Mouse (Mus musculus) embryonic facial prominence, embryonic 12.5 days (tissue): Measurements from ENCODE around the gene Cblb. TPM values are rescaled to one million over a fixed set of nuclear protein-coding genes. Genes with fewer than 3 reads are reported as not detected.

Source experiments
- ATAC-seq: fragments of 200-750 bp; cut with Nextera tagmentation; 2 replicates; pipeline ENCODE4 v1.8.0; 2017; ENCODE audit not compliant: insufficient number of reproducible peaks, insufficient read depth, low FRiP score, low TSS enrichment
- H3K27ac ChIP-seq: fragments of 300-500 bp; sonication (generic); 2 replicates; pipeline ENCODE4 v1.5.1; 2016; ENCODE audit warnings: mild to moderate bottlenecking
- H3K27me3 ChIP-seq: fragments of 300-500 bp; sonication (generic); 2 replicates; pipeline ENCODE4 v1.6.1; 2016; ENCODE audit warnings: mild to moderate bottlenecking, moderate library complexity
- H3K36me3 ChIP-seq: fragments of 300-500 bp; sonication (generic); 2 replicates; pipeline ENCODE4 v1.6.1; 2016; ENCODE audit warnings: mild to moderate bottlenecking
- H3K4me1 ChIP-seq: fragments of 300-500 bp; sonication (generic); 2 replicates; pipeline ENCODE4 v1.6.1; 2016
- H3K4me2 ChIP-seq: fragments of 300-500 bp; sonication (generic); replicated peaks from 2 replicates; pipeline ENCODE4 v1.6.1; 2016; ENCODE audit warnings: mild to moderate bottlenecking, moderate library complexity
- H3K4me3 ChIP-seq: fragments of 300-500 bp; sonication (generic); 2 replicates; pipeline ENCODE4 v1.5.1; 2016; ENCODE audit warnings: mild to moderate bottlenecking
- H3K9ac ChIP-seq: fragments of 300-500 bp; sonication (generic); 2 replicates; pipeline ENCODE4 v1.6.1; 2016; ENCODE audit warnings: mild to moderate bottlenecking, moderate library complexity
- H3K9me3 ChIP-seq: fragments of 300-500 bp; sonication (generic); 2 replicates; pipeline ENCODE4 v1.6.1; 2016; ENCODE audit warnings: mild to moderate bottlenecking, moderate library complexity
- WGBS: fragments of 180-500 bp; shearing (Covaris S2); methylation state at CpG from one replicate; pipeline ENCODE4 v1.1.7; 2016; 5-methylcytosine and 5-hydroxymethylcytosine counted together
- polyA plus RNA-seq: library from polyadenylated mRNA; unstranded; fragments of >200 nt; fragmentation: Nextera tagmentation; extraction: Ambion mirVana; gene quantifications from 2 replicates; pipeline ENCODE4 v1.2.1, GENCODE M21; 2016

Cblb gene
- polyA plus RNA-seq, result 19.6 and 23.0 TPM in 2 replicates

DNA sequence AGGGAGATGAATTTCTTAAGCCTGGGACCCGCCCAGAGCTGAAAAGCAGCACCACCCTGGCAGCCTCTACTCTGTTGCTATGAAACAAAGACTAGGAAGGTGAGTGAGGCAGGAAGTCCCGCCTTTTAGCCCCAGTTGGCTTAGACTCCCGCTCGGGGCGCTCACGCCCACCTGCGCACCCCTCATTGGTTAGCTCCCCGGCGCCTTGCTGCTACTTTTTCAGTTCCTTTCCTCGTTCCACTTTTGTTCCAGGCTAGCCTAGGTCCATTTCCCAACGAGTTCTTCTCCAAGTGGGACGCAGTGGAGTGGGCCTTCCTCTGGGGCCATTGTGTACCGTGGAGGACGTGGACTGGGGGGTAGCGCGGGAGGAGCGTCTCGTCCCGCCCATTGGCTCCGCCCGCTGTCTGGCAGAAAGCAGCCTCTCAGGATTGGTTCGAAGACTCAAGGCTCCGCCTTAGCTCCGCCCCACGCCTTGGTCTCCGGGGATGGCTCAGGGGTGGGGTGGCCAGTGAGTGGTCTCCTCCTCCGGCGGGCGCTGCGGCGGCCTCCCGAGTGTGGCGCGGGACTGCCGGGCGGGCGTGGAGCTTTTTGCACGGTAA is at the start of gene Cblb:
Gene Cblb (plus strand): TSS at position 135 of the 599 bp plus-strand sequence.
- Histone ChIP-seq H3K36me3 (peaks cover 19% of the 10 kb centered on the region), H3K27ac (peak within 1 kb of the TSS; percentile 96), H3K4me3 (peak within 1 kb of the TSS; percentile 88), H3K4me2 (peak within 1 kb of the TSS; percentile 63), H3K4me1 (peaks cover 25% of the 10 kb centered on the region), H3K9me3 (no peaks in the 10 kb centered on the region), H3K27me3 (no peaks in the 10 kb centered on the region), H3K9ac (peak within 1 kb of the TSS; percentile 94)
- under 1% methylated on average over 38 of the region's 38 CpGs for WGBS
- peak; percentile 100 for ATAC-seq

GRCm38 (mm10) chr16:51985436-51985835 is 45.6 kb upstream of the Cblb start:
- WGBS, result 61% methylated on average over 8 of the region's 8 CpGs
- Histone ChIP-seq H3K9ac (no peak overlapping the region), H3K4me1 (no peaks in the 10 kb centered on the region), H3K4me3 (no peak overlapping the region), H3K36me3 (no peaks in the 10 kb centered on the region), H3K27ac (no peak overlapping the region), H3K9me3 (no peaks in the 10 kb centered on the region), H3K27me3 (no peaks in the 10 kb centered on the region), H3K4me2 (no peak overlapping the region)
- no peak for ATAC-seq

DNA sequence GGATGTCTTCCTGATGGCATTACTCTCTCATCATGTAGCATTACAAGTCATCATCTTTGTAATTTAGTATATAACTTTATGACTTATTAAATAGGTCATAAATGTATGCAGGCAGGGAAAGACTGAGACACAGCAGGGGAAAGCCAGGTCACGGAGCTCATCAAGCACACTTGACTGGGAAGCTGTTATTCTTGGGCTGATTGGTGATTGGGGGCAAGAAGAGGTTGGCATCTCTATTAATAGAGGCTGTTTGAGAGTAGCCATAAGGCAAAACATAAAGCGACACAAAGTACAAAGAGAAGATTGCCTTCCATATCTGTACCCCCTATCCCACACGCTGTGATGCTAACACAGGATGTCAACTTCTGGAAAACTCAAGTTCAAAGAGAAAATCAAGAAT is 44.8 kb upstream of the Cblb start:
- H3K4me1 ChIP-seq, result no peaks in the 10 kb centered on the region
- H3K4me2 ChIP-seq, result no peak overlapping the region
- H3K36me3 ChIP-seq, result no peaks in the 10 kb centered on the region
- H3K4me3 ChIP-seq, result no peak overlapping the region
- no peak overlapping the region for H3K9ac ChIP-seq
- no peak for ATAC-seq
- no peaks in the 10 kb centered on the region for H3K27me3 ChIP-seq
- H3K27ac ChIP-seq, result no peak overlapping the region
- 73% methylated on average over 3 of the region's 3 CpGs for WGBS
- H3K9me3 ChIP-seq, result no peaks in the 10 kb centered on the region

DNA sequence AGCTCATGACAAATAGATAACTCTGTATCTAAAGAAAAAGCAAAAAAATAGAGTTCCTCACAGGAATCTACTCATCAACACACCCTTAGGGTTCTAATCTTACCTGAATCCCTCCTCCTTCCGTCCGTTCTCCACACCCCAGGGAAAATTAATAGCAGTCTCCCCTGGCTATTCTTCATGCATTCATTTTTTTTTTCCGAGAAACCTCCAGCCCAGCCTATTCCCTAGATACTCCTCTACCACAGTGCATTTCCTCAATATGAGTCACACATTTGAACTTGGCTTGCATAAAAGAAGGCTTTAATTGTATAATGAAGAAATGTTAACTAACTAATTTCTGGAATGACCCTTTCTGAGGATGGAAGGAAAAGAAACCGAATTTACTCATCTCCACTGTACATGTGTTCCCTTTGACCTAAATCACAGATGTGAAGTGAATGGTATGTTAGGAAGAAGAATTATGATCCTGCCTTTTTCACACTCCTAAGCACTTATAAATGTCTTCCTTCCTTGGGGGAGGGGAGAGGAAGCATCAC is 43.9 kb upstream of the Cblb start:
- Histone ChIP-seq H3K9ac (no peak overlapping the region), H3K4me3 (no peak overlapping the region), H3K9me3 (no peaks in the 10 kb centered on the region), H3K4me1 (no peaks in the 10 kb centered on the region), H3K36me3 (no peaks in the 10 kb centered on the region), H3K27me3 (no peaks in the 10 kb centered on the region), H3K27ac (no peak overlapping the region), H3K4me2 (no peak overlapping the region)
- 60% methylated on average over 4 of the region's 4 CpGs for WGBS
- ATAC-seq, result no peak

GRCm38 (mm10) chr16:51988027-51988426 is 43.0 kb upstream of the Cblb start:
- Histone ChIP-seq H3K4me1 (no peaks in the 10 kb centered on the region), H3K9ac (no peak overlapping the region), H3K4me2 (no peak overlapping the region), H3K36me3 (no peaks in the 10 kb centered on the region), H3K27me3 (no peaks in the 10 kb centered on the region), H3K4me3 (no peak overlapping the region), H3K27ac (no peak overlapping the region), H3K9me3 (no peaks in the 10 kb centered on the region)
- ATAC-seq, result no peak

GRCm38 (mm10) chr16:51989259-51989658 is 41.8 kb upstream of the Cblb start:
- H3K36me3 ChIP-seq, result no peaks in the 10 kb centered on the region
- 71% methylated on average over 3 of the region's 3 CpGs for whole genome bisulfite sequencing
- H3K9ac ChIP-seq, result no peak overlapping the region
- H3K4me2 ChIP-seq, result no peak overlapping the region
- no peak for ATAC-seq
- H3K9me3 ChIP-seq, result no peaks in the 10 kb centered on the region
- no peaks in the 10 kb centered on the region for H3K27me3 ChIP-seq
- no peak overlapping the region for H3K27ac ChIP-seq
- no peaks in the 10 kb centered on the region for H3K4me1 ChIP-seq
- H3K4me3 ChIP-seq, result no peak overlapping the region

- WGBS, result 96% methylated on average over 3 of the region's 3 CpGs
- Histone ChIP-seq H3K4me2 (no peak overlapping the region), H3K4me3 (no peak overlapping the region), H3K36me3 (no peaks in the 10 kb centered on the region), H3K4me1 (no peaks in the 10 kb centered on the region), H3K9ac (no peak overlapping the region), H3K27ac (no peak overlapping the region), H3K27me3 (no peaks in the 10 kb centered on the region), H3K9me3 (no peaks in the 10 kb centered on the region)
- ATAC-seq, result no peak
These were observed 31.0 kb upstream of the Cblb start for GRCm38 (mm10) chr16:52000043-52000442.

DNA sequence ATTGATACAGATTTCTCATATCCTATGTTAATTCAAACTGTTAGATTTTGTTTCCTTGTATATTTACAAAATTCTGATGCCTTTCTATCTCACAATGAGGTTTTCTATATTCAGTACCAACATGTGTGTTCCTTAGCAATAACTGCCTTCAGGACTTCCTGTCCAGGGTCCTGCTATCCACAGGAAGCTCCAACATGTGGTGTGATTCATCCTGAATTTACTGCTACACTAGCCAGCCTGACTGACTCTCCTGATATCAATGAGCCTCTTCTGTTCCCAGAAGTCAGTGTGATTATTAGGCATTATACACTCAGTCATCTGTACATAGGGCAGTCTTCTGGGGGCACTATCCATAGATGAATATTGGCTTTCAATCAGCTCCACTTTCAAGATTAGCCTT is 30.2 kb upstream of the Cblb start:
- Histone ChIP-seq H3K4me2 (no peak overlapping the region), H3K27me3 (no peaks in the 10 kb centered on the region), H3K4me1 (no peaks in the 10 kb centered on the region), H3K9ac (no peak overlapping the region), H3K4me3 (no peak overlapping the region), H3K36me3 (no peaks in the 10 kb centered on the region), H3K9me3 (no peaks in the 10 kb centered on the region), H3K27ac (no peak overlapping the region)
- ATAC-seq, result no peak

GRCm38 (mm10) chr16:52007006-52007405 is 24.0 kb upstream of the Cblb start:
- no peak for ATAC-seq
- Histone ChIP-seq H3K27ac (no peak overlapping the region), H3K9me3 (no peaks in the 10 kb centered on the region), H3K27me3 (no peaks in the 10 kb centered on the region), H3K4me3 (no peak overlapping the region), H3K36me3 (no peaks in the 10 kb centered on the region), H3K4me1 (no peaks in the 10 kb centered on the region), H3K4me2 (no peak overlapping the region), H3K9ac (no peak overlapping the region)
- WGBS, result 65% methylated on average over 3 of the region's 3 CpGs

GRCm38 (mm10) chr16:52008471-52008870 is 22.6 kb upstream of the Cblb start:
- Histone ChIP-seq H3K4me3 (no peak overlapping the region), H3K4me2 (no peak overlapping the region), H3K4me1 (no peaks in the 10 kb centered on the region), H3K9ac (no peak overlapping the region), H3K36me3 (no peaks in the 10 kb centered on the region), H3K27me3 (no peaks in the 10 kb centered on the region), H3K9me3 (no peaks in the 10 kb centered on the region), H3K27ac (no peak overlapping the region)
- no peak for ATAC-seq
- 34% methylated on average over 2 of the region's 2 CpGs for WGBS

DNA sequence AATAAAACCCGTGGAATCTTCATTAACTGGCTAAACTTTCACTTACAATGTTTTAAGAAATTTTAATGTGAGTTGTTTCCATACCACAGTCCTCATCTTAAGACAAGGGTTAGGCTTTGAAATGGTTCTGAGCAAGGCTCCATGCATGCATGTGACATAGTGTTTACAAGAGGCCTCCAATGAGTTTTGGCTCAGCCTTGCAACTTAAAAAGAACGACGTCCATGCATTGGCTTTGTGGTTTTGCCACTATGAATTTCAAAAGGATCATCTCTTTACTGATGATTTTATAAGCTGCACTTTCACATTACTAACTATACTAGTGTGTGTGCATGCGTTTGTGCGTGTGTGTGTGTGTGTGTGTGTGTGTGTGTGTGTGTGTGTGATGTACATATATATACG is 21.6 kb upstream of the Cblb start:
- ATAC-seq, result no peak
- 83% methylated on average over 6 of the region's 6 CpGs for WGBS

GRCm38 (mm10) chr16:52012984-52013383 is 18.0 kb upstream of the Cblb start:
- WGBS, result 84% methylated on average over 3 of the region's 3 CpGs

More for the DNA sequence above, 21.6 kb upstream of the Cblb start:
- no peak overlapping the region for H3K27ac ChIP-seq
- no peak overlapping the region for H3K4me3 ChIP-seq
- no peaks in the 10 kb centered on the region for H3K9me3 ChIP-seq
- H3K9ac ChIP-seq, result no peak overlapping the region
- H3K4me2 ChIP-seq, result no peak overlapping the region
- no peaks in the 10 kb centered on the region for H3K4me1 ChIP-seq
- H3K36me3 ChIP-seq, result no peaks in the 10 kb centered on the region
- no peaks in the 10 kb centered on the region for H3K27me3 ChIP-seq

More at GRCm38 (mm10) chr16:52012984-52013383, 18.0 kb upstream of the Cblb start:
- Histone ChIP-seq H3K27ac (no peak overlapping the region), H3K9ac (no peak overlapping the region), H3K27me3 (no peaks in the 10 kb centered on the region), H3K4me2 (no peak overlapping the region), H3K9me3 (no peaks in the 10 kb centered on the region), H3K36me3 (no peaks in the 10 kb centered on the region), H3K4me1 (no peaks in the 10 kb centered on the region), H3K4me3 (no peak overlapping the region)
- no peak for ATAC-seq
